Mouse (Mus musculus): Measurements from ENCODE around the gene Hivep3. TPM values are rescaled to one million over a fixed set of nuclear protein-coding genes. Genes with fewer than 3 reads are reported as not detected.

Gene Hivep3
- polyA plus RNA-seq, 1 experiment from 2014 or later = 13.8 TPM

- ATAC-seq (no peak), DNase-seq (ENCODE audit: low spot score) (no peak)
- Histone ChIP-seq H3K9me3 (replicated peaks; ENCODE audit: control insufficient read depth, low read length) (no peaks in the 10 kb centered on the region), H3K4me2 (ENCODE audit: low read length) (no peak overlapping the region), H3K4me3 (ENCODE audit: low read depth, low read length) (no peak overlapping the region), H3K4me1 (ENCODE audit: control insufficient read depth, insufficient read depth, low read length) (no peaks in the 10 kb centered on the region), H3K9ac (ENCODE audit: low read length) (no peak overlapping the region), H3K27me3 (replicated peaks; ENCODE audit: control insufficient read depth, insufficient read depth, low read length) (peaks cover 6% of the 10 kb centered on the region; the same call in 1 of the 2 replicates), H3K27ac (ENCODE audit: low read depth, low read length) (no peak overlapping the region), H3K36me3 (ENCODE audit: control insufficient read depth, insufficient read depth, low read length) (no peaks in the 10 kb centered on the region)
- WGBS = 96% methylated on average over 3 of the region's 3 CpGs
Observed at GRCm38 (mm10) chr4:119777146-119777545, 43.6 kb downstream of the Hivep3 start.

GRCm38 (mm10) chr4:119779561-119780400 is 46.2 kb downstream of the Hivep3 start:
- DNase-seq (ENCODE audit: low spot score) = no peak
- H3K9me3 ChIP-seq (replicated peaks; ENCODE audit: control insufficient read depth, low read length) = no peaks in the 10 kb centered on the region
- WGBS = 58% methylated on average over 5 of the region's 5 CpGs

GRCm38 (mm10) chr4:119780881-119781280 is 47.3 kb downstream of the Hivep3 start:
- H3K4me2 ChIP-seq (ENCODE audit: low read length) = no peak overlapping the region

More at GRCm38 (mm10) chr4:119779561-119780400, 46.2 kb downstream of the Hivep3 start:
- Histone ChIP-seq H3K9ac (ENCODE audit: low read length) (no peak overlapping the region), H3K4me3 (ENCODE audit: low read depth, low read length) (no peak overlapping the region), H3K27ac (ENCODE audit: low read depth, low read length) (no peak overlapping the region), H3K4me1 (ENCODE audit: control insufficient read depth, insufficient read depth, low read length) (no peaks in the 10 kb centered on the region), H3K36me3 (ENCODE audit: control insufficient read depth, insufficient read depth, low read length) (no peaks in the 10 kb centered on the region), H3K27me3 (replicated peaks; ENCODE audit: control insufficient read depth, insufficient read depth, low read length) (peaks cover 6% of the 10 kb centered on the region; the same call in 1 of the 2 replicates), H3K4me2 (ENCODE audit: low read length) (no peak overlapping the region)
- ATAC-seq = no peak

GRCm38 (mm10) chr4:119784959-119785358 is 51.4 kb downstream of the Hivep3 start:
- 94% methylated on average over 3 of the region's 3 CpGs for WGBS
- Histone ChIP-seq H3K9ac (ENCODE audit: low read length) (no peak overlapping the region), H3K4me1 (ENCODE audit: control insufficient read depth, insufficient read depth, low read length) (no peaks in the 10 kb centered on the region), H3K9me3 (replicated peaks; ENCODE audit: control insufficient read depth, low read length) (no peaks in the 10 kb centered on the region), H3K4me3 (ENCODE audit: low read depth, low read length) (no peak overlapping the region), H3K27ac (ENCODE audit: low read depth, low read length) (no peak overlapping the region), H3K36me3 (ENCODE audit: control insufficient read depth, insufficient read depth, low read length) (no peaks in the 10 kb centered on the region), H3K27me3 (replicated peaks; ENCODE audit: control insufficient read depth, insufficient read depth, low read length) (no peaks in the 10 kb centered on the region), H3K4me2 (ENCODE audit: low read length) (no peak overlapping the region)
- DNase-seq (ENCODE audit: low spot score) (no peak), ATAC-seq (no peak)

More at GRCm38 (mm10) chr4:119780881-119781280, 47.3 kb downstream of the Hivep3 start:
- no peak for ATAC-seq
- H3K9ac ChIP-seq (ENCODE audit: low read length) = no peak overlapping the region
- no peaks in the 10 kb centered on the region for H3K36me3 ChIP-seq (ENCODE audit: control insufficient read depth, insufficient read depth, low read length)
- H3K4me3 ChIP-seq (ENCODE audit: low read depth, low read length) = no peak overlapping the region
- H3K9me3 ChIP-seq (replicated peaks; ENCODE audit: control insufficient read depth, low read length) = no peaks in the 10 kb centered on the region
- WGBS = 90% methylated on average over 6 of the region's 6 CpGs
- H3K4me1 ChIP-seq (ENCODE audit: control insufficient read depth, insufficient read depth, low read length) = no peaks in the 10 kb centered on the region
- H3K27ac ChIP-seq (ENCODE audit: low read depth, low read length) = no peak overlapping the region
- no peak for DNase-seq (ENCODE audit: low spot score)
- peaks cover 6% of the 10 kb centered on the region; the same call in 1 of the 2 replicates for H3K27me3 ChIP-seq (replicated peaks; ENCODE audit: control insufficient read depth, insufficient read depth, low read length)

- Histone ChIP-seq H3K27me3 (replicated peaks; ENCODE audit: control insufficient read depth, insufficient read depth, low read length) (no peaks in the 10 kb centered on the region), H3K27ac (ENCODE audit: low read depth, low read length) (no peak overlapping the region), H3K9ac (ENCODE audit: low read length) (no peak overlapping the region), H3K9me3 (replicated peaks; ENCODE audit: control insufficient read depth, low read length) (no peaks in the 10 kb centered on the region), H3K36me3 (ENCODE audit: control insufficient read depth, insufficient read depth, low read length) (no peaks in the 10 kb centered on the region), H3K4me1 (ENCODE audit: control insufficient read depth, insufficient read depth, low read length) (no peaks in the 10 kb centered on the region), H3K4me2 (ENCODE audit: low read length) (no peak overlapping the region), H3K4me3 (ENCODE audit: low read depth, low read length) (no peak overlapping the region)
- WGBS = 76% methylated on average over 2 of the region's 2 CpGs
- ATAC-seq = no peak
- DNase-seq (ENCODE audit: low spot score) = no peak
Observed at GRCm38 (mm10) chr4:119786307-119786706, 52.7 kb downstream of the Hivep3 start.

- H3K36me3 ChIP-seq (ENCODE audit: control insufficient read depth, insufficient read depth, low read length) = no peaks in the 10 kb centered on the region
- no peak for DNase-seq (ENCODE audit: low spot score)
- no peaks in the 10 kb centered on the region for H3K9me3 ChIP-seq (replicated peaks; ENCODE audit: control insufficient read depth, low read length)
- H3K27me3 ChIP-seq (replicated peaks; ENCODE audit: control insufficient read depth, insufficient read depth, low read length) = no peaks in the 10 kb centered on the region
- H3K9ac ChIP-seq (ENCODE audit: low read length) = no peak overlapping the region
- no peak overlapping the region for H3K27ac ChIP-seq (ENCODE audit: low read depth, low read length)
- no peak for ATAC-seq
- no peak overlapping the region for H3K4me2 ChIP-seq (ENCODE audit: low read length)
- 40% methylated on average over 1 of the region's 2 CpGs for WGBS
- H3K4me3 ChIP-seq (ENCODE audit: low read depth, low read length) = no peak overlapping the region
- H3K4me1 ChIP-seq (ENCODE audit: control insufficient read depth, insufficient read depth, low read length) = no peaks in the 10 kb centered on the region
Observed at GRCm38 (mm10) chr4:119786721-119787120, 53.1 kb downstream of the Hivep3 start.

GRCm38 (mm10) chr4:119788746-119789145 is 55.2 kb downstream of the Hivep3 start:
- ATAC-seq = no peak
- no peaks in the 10 kb centered on the region for H3K4me1 ChIP-seq (ENCODE audit: control insufficient read depth, insufficient read depth, low read length)
- H3K9ac ChIP-seq (ENCODE audit: low read length) = no peak overlapping the region
- H3K27me3 ChIP-seq (replicated peaks; ENCODE audit: control insufficient read depth, insufficient read depth, low read length) = no peaks in the 10 kb centered on the region
- no peaks in the 10 kb centered on the region for H3K36me3 ChIP-seq (ENCODE audit: control insufficient read depth, insufficient read depth, low read length)
- H3K9me3 ChIP-seq (replicated peaks; ENCODE audit: control insufficient read depth, low read length) = no peaks in the 10 kb centered on the region
- WGBS = 95% methylated on average over 6 of the region's 6 CpGs
- no peak overlapping the region for H3K4me3 ChIP-seq (ENCODE audit: low read depth, low read length)
- no peak overlapping the region for H3K27ac ChIP-seq (ENCODE audit: low read depth, low read length)
- DNase-seq (ENCODE audit: low spot score) = no peak
- H3K4me2 ChIP-seq (ENCODE audit: low read length) = no peak overlapping the region

GRCm38 (mm10) chr4:119789495-119790148 is 56.0 kb downstream of the Hivep3 start:
- no peak overlapping the region for H3K4me2 ChIP-seq (ENCODE audit: low read length)
- no peaks in the 10 kb centered on the region for H3K4me1 ChIP-seq (ENCODE audit: control insufficient read depth, insufficient read depth, low read length)
- H3K27me3 ChIP-seq (replicated peaks; ENCODE audit: control insufficient read depth, insufficient read depth, low read length) = no peaks in the 10 kb centered on the region
- no peaks in the 10 kb centered on the region for H3K9me3 ChIP-seq (replicated peaks; ENCODE audit: control insufficient read depth, low read length)
- ATAC-seq (no peak), DNase-seq (ENCODE audit: low spot score) (no peak)
- H3K4me3 ChIP-seq (ENCODE audit: low read depth, low read length) = no peak overlapping the region
- H3K27ac ChIP-seq (ENCODE audit: low read depth, low read length) = no peak overlapping the region
- no peaks in the 10 kb centered on the region for H3K36me3 ChIP-seq (ENCODE audit: control insufficient read depth, insufficient read depth, low read length)
- no peak overlapping the region for H3K9ac ChIP-seq (ENCODE audit: low read length)
- 46% methylated on average over 9 of the region's 9 CpGs for WGBS

- DNase-seq (ENCODE audit: low spot score) = no peak
- no peaks in the 10 kb centered on the region for H3K27me3 ChIP-seq (replicated peaks; ENCODE audit: control insufficient read depth, insufficient read depth, low read length)
- no peak overlapping the region for H3K9ac ChIP-seq (ENCODE audit: low read length)
Observed at GRCm38 (mm10) chr4:119798891-119799290, 65.3 kb downstream of the Hivep3 start.

More at GRCm38 (mm10) chr4:119798891-119799290, 65.3 kb downstream of the Hivep3 start:
- Histone ChIP-seq H3K4me3 (ENCODE audit: low read depth, low read length) (no peak overlapping the region), H3K4me2 (ENCODE audit: low read length) (no peak overlapping the region), H3K4me1 (ENCODE audit: control insufficient read depth, insufficient read depth, low read length) (no peaks in the 10 kb centered on the region), H3K27ac (ENCODE audit: low read depth, low read length) (no peak overlapping the region), H3K36me3 (ENCODE audit: control insufficient read depth, insufficient read depth, low read length) (no peaks in the 10 kb centered on the region), H3K9me3 (replicated peaks; ENCODE audit: control insufficient read depth, low read length) (no peaks in the 10 kb centered on the region)
- 72% methylated on average over 3 of the region's 3 CpGs for WGBS
- ATAC-seq = no peak

All from forebrain, embryonic 14.5 days (tissue).